Mouse (Mus musculus) lung, adult 2 months (tissue): Measurements from ENCODE around the gene Baz1b.

Source experiments
- CTCF ChIP-seq: fragments of 200-500 bp; IDR thresholded peaks from 2 replicates; pipeline ENCODE4 v1.5.1; 2011; ENCODE audit warnings: mild to moderate bottlenecking, low read length, control low read depth; ENCODE audit not compliant: insufficient read depth
- POLR2A ChIP-seq: fragments of 200-500 bp; IDR thresholded peaks from 2 replicates; pipeline ENCODE4 v1.6.1; 2011; ENCODE audit warnings: low read depth, mild to moderate bottlenecking, control low read depth, low read length, borderline replicate concordance; ENCODE audit errors: extremely low read depth

GRCm38 (mm10) chr5:135149053-135149819 is 37.8 kb upstream of the Baz1b start, which contains the start of gene Tbl2:
- no peak for TF ChIP-seq CTCF
- TF ChIP-seq POLR2A: peak; percentile 84; the same call in 1 of the 2 replicates
